In the genomic region with DNA sequence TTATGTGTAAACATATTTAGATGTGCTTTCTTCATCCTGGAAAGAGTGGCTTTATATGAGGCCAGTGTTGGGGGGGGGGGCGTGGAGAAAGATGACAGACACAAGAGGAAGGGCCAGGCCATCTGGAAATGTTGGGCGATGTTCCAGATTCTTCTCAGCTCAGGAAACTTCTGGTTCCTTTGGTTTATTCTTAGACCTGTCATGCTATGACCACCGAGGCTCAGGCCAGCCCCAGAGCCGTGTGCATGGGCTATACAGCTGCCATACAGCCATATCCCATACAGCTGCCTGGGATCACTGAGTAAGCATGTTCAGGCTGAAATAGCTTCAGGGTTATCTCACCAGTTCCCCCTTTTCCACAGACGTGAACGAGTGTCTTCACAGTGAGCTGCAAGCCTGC, we compare ENCODE assay signal across 11 mouse cellular contexts. TPM values are rescaled to one million over a fixed set of nuclear protein-coding genes. Genes with fewer than 3 reads are reported as not detected.
DNase-seq lines count a peak whose midpoint lies in the region.
"Had no signal": no experiment of that assay in that cellular context is flagged by ENCODE, and none has a peak within 500 bp of the region (broad histone marks: within the 10 kb centered on the region; RNA-seq: fewer than 3 reads in every experiment).

No protein-coding gene starts in this region.

- peak; percentile 46 to 47 for DNase-seq in cerebellum, postnatal 14 days
- DNase-seq in cerebellum, adult 11 months: no peak
- peak; percentile 81 for DNase-seq in layer of hippocampus, adult 9-11 months
- no peak for DNase-seq in layer of hippocampus, postnatal 10 days (ENCODE audit: low spot score in 2 of 2)
- peak; percentile 43 for DNase-seq in heart, postnatal 4 days
- peak; percentile 6 for DNase-seq in lung, postnatal 14 days
- DNase-seq in adrenal gland, adult 18-20 months (ENCODE audit: low spot score in 2 of 2): no peak
- DNase-seq in urinary bladder, postnatal 4 days (ENCODE audit: low spot score in 2 of 2): no peak
- DNase-seq: B cell, adult 2 months; thymus, adult 18-20 months had no signal

RNA-seq across cellular contexts. Expression of gene Umodl1, which starts 18.9 kb away (rescaled TPM):
- under 1 TPM; 0.22 to 0.23 TPM for total RNA-seq in layer of hippocampus, postnatal 10 days (2021)
- not detected for total RNA-seq in heart, postnatal 4 days (2021)
- 1 to 10 TPM in 1 of 2 experiments, not detected in 1; 2.0 TPM for total RNA-seq in adrenal gland, adult 18-20 months (2021)
- total RNA-seq: monocyte, adult 5-6 weeks had no signal

Comparison
In these comparisons a context has a peak if more than half of its experiments do, and no peak if none do; other contexts are left out.
1. DNase-seq: peak in cerebellum, postnatal 14 days (2 of 2), layer of hippocampus, adult 9-11 months (single experiment), heart, postnatal 4 days (single experiment) and lung, postnatal 14 days (single experiment); none in cerebellum, adult 11 months (single experiment), layer of hippocampus, postnatal 10 days (0 of 2), adrenal gland, adult 18-20 months (0 of 2) and urinary bladder, postnatal 4 days (0 of 2).